Mouse (Mus musculus) lung, postnatal 0 days (tissue): ENCODE measurements at regions not wholly inside any gene's neighbourhood (a gene's known extent, or its start where the extent isn't known, plus 50 kb on each side); places are given as distances from the start of the nearest gene placed in this dataset.

Experiments
- CTCF ChIP-seq: IDR thresholded peaks from 2 replicates; pipeline ENCODE4 v1.5.1; 2016; ENCODE audit warnings: antibody characterized with exemption, mild to moderate bottlenecking
- EP300 ChIP-seq: IDR thresholded peaks from 2 replicates; pipeline ENCODE4 v1.6.1; 2016; ENCODE audit warnings: antibody characterized with exemption, mild to moderate bottlenecking, control low read depth

DNA sequence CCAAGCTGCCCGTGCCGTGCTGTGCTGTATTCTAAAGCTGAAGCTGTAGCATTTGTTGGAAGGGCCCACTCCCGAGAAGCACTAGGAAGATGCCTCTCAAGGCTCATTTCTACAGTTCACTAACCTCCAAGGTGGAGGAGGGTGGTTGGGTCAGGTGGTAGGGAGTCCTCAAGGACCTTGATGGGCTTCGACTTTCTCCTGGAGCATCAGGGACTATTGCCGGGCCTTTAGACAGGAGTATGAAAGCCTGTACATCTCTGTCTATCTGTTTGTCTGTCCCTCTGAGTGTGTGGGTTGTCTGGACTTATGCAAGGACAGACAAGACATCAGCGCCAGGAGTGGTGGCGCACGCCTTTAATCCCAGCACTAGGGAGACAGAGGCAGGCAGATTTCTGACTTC lies 189.7 kb downstream of the Plpp3 start:
- no peak for TF ChIP-seq CTCF
- TF ChIP-seq EP300 = no peak
